Mouse (Mus musculus) CH12.LX (cell line): ENCODE measurements around the gene Nf1. TPM values are rescaled to one million over a fixed set of nuclear protein-coding genes. Genes with fewer than 3 reads are reported as not detected.

Source experiments
- DNase-seq: peaks from one replicate; pipeline ENCODE4 v3.0.0-alpha.2; 2013; ENCODE audit errors: extremely low read depth
- H3K27ac ChIP-seq: 2 replicates; pipeline ENCODE4 v1.5.1; 2012; ENCODE audit warnings: low read depth, mild to moderate bottlenecking, control low read depth, moderate library complexity; ENCODE audit not compliant: insufficient read depth
- H3K27me3 ChIP-seq: replicated peaks from 2 replicates; pipeline ENCODE3; 2012; ENCODE audit warnings: inconsistent platforms
- H3K36me3 ChIP-seq, 2 experiments: replicated peaks in 1 of 2; 2 replicates each; pipeline versions ENCODE3 to v1.6.1; 2012; ENCODE audit warnings: inconsistent platforms in 1 of 2, low read length in 1 of 2, mild to moderate bottlenecking in 1 of 2, mixed read lengths in 1 of 2, moderate library complexity in 1 of 2; ENCODE audit not compliant: control insufficient read depth in 1 of 2, insufficient read depth in 1 of 2
- H3K4me1 ChIP-seq, 2 experiments: 2 replicates each; pipeline ENCODE4 v1.6.1; 2012; ENCODE audit warnings: inconsistent platforms in 1 of 2, moderate library complexity in 1 of 2; ENCODE audit not compliant: insufficient read depth in 2 of 2, control insufficient read depth in 1 of 2
- H3K4me2 ChIP-seq: 2 replicates; pipeline ENCODE4 v1.6.1; 2012; ENCODE audit warnings: low read depth, mild to moderate bottlenecking, control low read depth; ENCODE audit not compliant: poor library complexity, insufficient read depth, severe bottlenecking
- H3K4me3 ChIP-seq, 3 experiments: fragments of 150-350 bp in 1 of 3; sonication (generic) in 1 of 3; replicated peaks in 1 of 3; 2 replicates each; pipeline versions ENCODE3 to v1.5.1; 2011 to 2012; ENCODE audit warnings: low read depth in 2 of 3, low read length in 2 of 3, mild to moderate bottlenecking in 2 of 3, moderate library complexity in 2 of 3, control low read depth in 1 of 3, improper control_type of control experiment in 1 of 3, inconsistent platforms in 1 of 3, mixed read lengths in 1 of 3; ENCODE audit not compliant: poor library complexity in 1 of 3
- H3K79me2 ChIP-seq: replicated peaks from 2 replicates; pipeline ENCODE4 v1.6.1; 2012; ENCODE audit warnings: mild to moderate bottlenecking, moderate library complexity; ENCODE audit not compliant: control insufficient read depth, poor library complexity, insufficient read depth, severe bottlenecking; ENCODE audit errors: extremely low read depth
- H3K9ac ChIP-seq: 2 replicates; pipeline ENCODE4 v1.6.1; 2012; ENCODE audit warnings: low read depth, mild to moderate bottlenecking, control low read depth, moderate library complexity; ENCODE audit not compliant: insufficient read depth
- H3K9me3 ChIP-seq: replicated peaks from 2 replicates; pipeline ENCODE3; 2012; ENCODE audit warnings: low read length, inconsistent platforms, mixed read lengths
- CTCF ChIP-seq, 2 experiments: IDR thresholded peaks in 1 of 2; conservative IDR thresholded peaks in 1 of 2; 2 replicates each; pipeline ENCODE4 v1.5.1; 2011 to 2012; ENCODE audit warnings: low read depth in 2 of 2, low read length in 2 of 2, improper control_type of control experiment in 1 of 2, inconsistent platforms in 1 of 2, mild to moderate bottlenecking in 1 of 2, moderate library complexity in 1 of 2
- ELF1 ChIP-seq: IDR thresholded peaks from 2 replicates; pipeline ENCODE4 v1.6.1; 2014; ENCODE audit warnings: low read depth, mild to moderate bottlenecking, inconsistent platforms, low read length, improper control_type of control experiment
- GABPA ChIP-seq: IDR thresholded peaks from 2 replicates; pipeline ENCODE4 v1.6.1; 2012; ENCODE audit warnings: low read depth, low read length, improper control_type of control experiment, inconsistent platforms; ENCODE audit not compliant: insufficient replicate concordance
- IRF4 ChIP-seq: IDR thresholded peaks from 2 replicates; pipeline ENCODE4 v1.6.1; 2014; ENCODE audit warnings: low read depth, mild to moderate bottlenecking, inconsistent platforms, low read length, improper control_type of control experiment
- JUND ChIP-seq: conservative IDR thresholded peaks from 2 replicates; pipeline ENCODE4 v1.6.1; 2011; ENCODE audit warnings: low read depth, low read length, improper control_type of control experiment
- KAT2A ChIP-seq: IDR thresholded peaks from 2 replicates; pipeline ENCODE4 v1.6.1; 2012; ENCODE audit warnings: low read length, improper control_type of control experiment, inconsistent platforms; ENCODE audit not compliant: insufficient replicate concordance
- MAZ ChIP-seq: IDR thresholded peaks from 2 replicates; pipeline ENCODE4 v1.6.1; 2012; ENCODE audit warnings: low read depth, mild to moderate bottlenecking, inconsistent platforms, low read length, improper control_type of control experiment, moderate library complexity
- MEF2A ChIP-seq: IDR thresholded peaks from 2 replicates; pipeline ENCODE4 v1.6.1; 2014; ENCODE audit warnings: low read depth, mild to moderate bottlenecking, inconsistent platforms, low read length, improper control_type of control experiment, borderline replicate concordance
- NRF1 ChIP-seq: IDR thresholded peaks from 2 replicates; pipeline ENCODE4 v1.6.1; 2014; ENCODE audit warnings: low read depth, mild to moderate bottlenecking, inconsistent platforms, low read length, improper control_type of control experiment, moderate library complexity
- POLR2A ChIP-seq: IDR thresholded peaks from 2 replicates; pipeline ENCODE4 v1.6.1; 2011; ENCODE audit warnings: low read depth, mild to moderate bottlenecking, improper control_type of control experiment, low read length
- POLR2AphosphoS2 ChIP-seq: IDR thresholded peaks from 2 replicates; pipeline ENCODE4 v1.6.1; 2011; ENCODE audit warnings: low read depth, low read length, improper control_type of control experiment
- RAD21 ChIP-seq: IDR thresholded peaks from 2 replicates; pipeline ENCODE4 v1.6.1; 2011; ENCODE audit warnings: low read depth, mild to moderate bottlenecking, low read length, improper control_type of control experiment, moderate library complexity
- SIN3A ChIP-seq: IDR thresholded peaks from 2 replicates; pipeline ENCODE4 v1.6.1; 2012; ENCODE audit warnings: low read length, improper control_type of control experiment, inconsistent platforms
- SMC3 ChIP-seq: IDR thresholded peaks from 2 replicates; pipeline ENCODE4 v1.6.1; 2011; ENCODE audit warnings: low read depth, low read length, improper control_type of control experiment
- TBP ChIP-seq: conservative IDR thresholded peaks from 2 replicates; pipeline ENCODE4 v1.6.1; 2011; ENCODE audit warnings: low read depth, low read length, improper control_type of control experiment
- USF1 ChIP-seq: IDR thresholded peaks from 2 replicates; pipeline ENCODE4 v1.6.1; 2014; ENCODE audit warnings: low read depth, mild to moderate bottlenecking, inconsistent platforms, low read length, improper control_type of control experiment
- USF2 ChIP-seq: conservative IDR thresholded peaks from 2 replicates; pipeline ENCODE4 v1.6.1; 2011; ENCODE audit warnings: low read depth, low read length, improper control_type of control experiment
- ZKSCAN1 ChIP-seq: IDR thresholded peaks from 2 replicates; pipeline ENCODE4 v1.6.1; 2012; ENCODE audit warnings: low read depth, inconsistent platforms, low read length, improper control_type of control experiment, borderline replicate concordance
- ZNF384 ChIP-seq: IDR thresholded peaks from 2 replicates; pipeline ENCODE4 v1.6.1; 2012; ENCODE audit warnings: low read depth, low read length, improper control_type of control experiment, inconsistent platforms
- dilution Hi-C: fragments of 300-500 bp; cut with MboI; formaldehyde crosslinking; loops from 2 replicates; pipeline ENCODE4 v1.14.3; 2020; ENCODE audit warnings: low sequenced_read_pairs; ENCODE audit not compliant: extremely low pct_unique_long_range_greater_than_20kb, extremely low pct_ligation_motif_present
- in situ Hi-C: fragments of 300-500 bp; cut with MboI; formaldehyde crosslinking; loops from 3 replicates; pipeline ENCODE4 v1.14.3; 2019; ENCODE audit warnings: low sequenced_read_pairs, low pct_ligation_motif_present, low pct_unique_long_range_greater_than_20kb, mixed read lengths
- polyA plus RNA-seq: library from polyadenylated mRNA; unstranded; fragments of >175 nt; gene quantifications from 2 replicates; pipeline ENCODE4 v1.2.1, GENCODE M21; 2012; ENCODE audit warnings: low read depth; ENCODE audit not compliant: insufficient read length
- total RNA-seq, 2 experiments: library from RNA; depleted of rRNA; stranded (reverse); fragments of 300-350 nt in 1 of 2; fragments of >200 nt in 1 of 2; gene quantifications; 2 replicates each; pipeline ENCODE4 v1.2.3; 2012 to 2014

Nf1 gene
- total and polyA plus RNA-seq, 3 experiments = 7.3 to 19.5 (median 12.4) TPM

DNA sequence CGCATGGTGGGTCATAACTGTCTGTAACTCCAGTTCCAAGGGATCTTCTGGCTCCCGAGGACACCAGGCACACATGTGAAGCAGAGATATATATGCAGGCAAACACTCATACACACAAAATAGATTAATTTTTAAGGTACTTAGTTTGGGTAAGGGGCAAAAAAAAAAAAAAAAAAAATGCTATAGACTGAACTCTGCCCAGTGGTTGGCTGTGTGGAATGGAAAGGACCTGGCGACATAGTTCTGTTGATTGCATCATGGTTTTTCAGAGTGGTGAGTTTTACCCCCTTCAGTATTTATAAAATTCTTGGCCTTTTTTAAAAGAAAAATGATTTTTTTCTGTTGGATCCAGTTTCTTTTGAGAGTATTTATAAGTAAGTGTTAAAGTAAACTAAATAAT is 196.8 kb downstream of the Nf1 start:
- dilution Hi-C loops = no loop called here
- Histone ChIP-seq H3K36me3 (peaks cover 15 to 65% of the 10 kb centered on the region in 2 experiments), H3K27ac (no peak overlapping the region), H3K9me3 (peaks cover 3% of the 10 kb centered on the region), H3K79me2 (no peaks in the 10 kb centered on the region), H3K4me3 (no peak overlapping the region), H3K27me3 (no peaks in the 10 kb centered on the region), H3K4me1 (peaks cover 5 to 31% of the 10 kb centered on the region in 2 experiments; a peak in 3 of 4 replicates), H3K4me2 (no peak overlapping the region), H3K9ac (no peak overlapping the region)
- TF ChIP-seq MEF2A = no peak
- no peak for TF ChIP-seq MAZ
- TF ChIP-seq ZNF384 = peak; percentile 72
- no peak for TF ChIP-seq KAT2A
- no peak for TF ChIP-seq GABPA
- TF ChIP-seq USF1 = no peak
- no peak for TF ChIP-seq ZKSCAN1
- in situ Hi-C loops = no loop called here
- no peak for DNase-seq

DNA sequence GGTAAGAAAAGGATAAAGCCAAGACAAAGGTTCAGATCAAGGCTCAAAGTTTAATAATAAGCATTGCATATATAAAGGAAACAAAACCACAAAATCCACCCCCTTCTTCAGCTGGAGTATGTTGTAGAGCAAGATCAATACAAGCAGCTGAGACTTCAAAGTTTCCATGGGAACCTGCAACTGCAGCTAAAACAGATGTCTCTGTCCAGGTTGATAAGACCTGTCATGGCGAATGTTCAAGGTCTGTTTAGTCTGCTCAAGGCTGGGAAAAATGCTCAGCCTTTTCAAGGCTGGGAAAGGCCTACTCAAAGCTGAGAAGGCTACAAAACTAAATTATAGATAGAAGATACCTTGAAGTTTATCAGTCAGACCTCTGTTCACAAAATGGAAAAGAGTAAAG is 213.1 kb downstream of the Nf1 start:
- TF ChIP-seq RAD21 = no peak
- TF ChIP-seq POLR2A = no peak
- TF ChIP-seq USF2 = no peak
- no peak for TF ChIP-seq ZNF384
- TF ChIP-seq POLR2AphosphoS2 = no peak
- TF ChIP-seq IRF4 = no peak
- TF ChIP-seq ZKSCAN1 = no peak
- no peak for TF ChIP-seq TBP
- TF ChIP-seq CTCF (conservative IDR thresholded peaks at IDR 0.05 in 1 of 2, IDR thresholded peaks at IDR 0.05 in 1 of 2; ENCODE audit: low read depth in 2 of 2, low read length in 2 of 2) = no peak
- TF ChIP-seq NRF1 = no peak
- TF ChIP-seq SMC3 = no peak
- no peak for TF ChIP-seq JUND
- no peak for TF ChIP-seq SIN3A
- TF ChIP-seq ELF1 = no peak
- Histone ChIP-seq H3K27me3 (no peaks in the 10 kb centered on the region), H3K4me2 (no peak overlapping the region), H3K27ac (no peak overlapping the region), H3K36me3 (peaks cover 45 to 80% of the 10 kb centered on the region in 2 experiments), H3K4me3 (no peak overlapping the region), H3K9ac (no peak overlapping the region), H3K9me3 (no peaks in the 10 kb centered on the region), H3K79me2 (no peaks in the 10 kb centered on the region), H3K4me1 (peaks cover 2 to 4% of the 10 kb centered on the region in 2 experiments; a peak in 1 of 4 replicates)
- dilution Hi-C loops (no loop called here), in situ Hi-C loops (no loop called here)
- no peak for DNase-seq
